Mouse (Mus musculus): ENCODE data around the gene Stx18. TPM values are rescaled to one million over a fixed set of nuclear protein-coding genes. Genes with fewer than 3 reads are reported as not detected.

The Stx18 gene
- polyA plus RNA-seq, 1 experiment, result 2.3 TPM

DNA sequence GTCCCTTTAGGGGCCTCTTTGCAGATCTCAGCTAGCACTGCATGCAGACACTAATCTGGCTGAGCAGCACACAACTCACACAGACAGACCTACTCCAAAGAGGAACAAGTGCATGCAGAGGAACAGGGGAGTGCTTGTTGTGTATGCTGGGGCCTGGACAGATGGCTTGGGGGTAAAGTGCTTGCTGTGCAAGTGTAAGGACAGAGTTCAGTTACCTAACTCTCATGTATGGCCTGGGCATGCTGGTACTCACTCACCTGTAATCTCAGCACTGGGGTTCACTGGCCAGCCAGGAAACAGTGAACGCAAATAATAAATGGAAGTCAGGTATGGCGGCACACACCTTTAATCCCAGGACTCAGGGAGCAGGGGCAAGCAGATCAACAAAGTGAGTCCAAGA, 76.0 kb downstream of the Stx18 start:
- Histone ChIP-seq H3K4me1 (ENCODE audit: control insufficient read depth) (no peaks in the 10 kb centered on the region), H3K27me3 (ENCODE audit: control insufficient read depth) (no peaks in the 10 kb centered on the region), H3K4me3 (replicated peaks) (no peak overlapping the region), H3K9me3 (ENCODE audit: control insufficient read depth, low read length) (no peaks in the 10 kb centered on the region), H3K36me3 (ENCODE audit: control insufficient read depth) (peaks cover 31% of the 10 kb centered on the region)
- TF ChIP-seq TAL1 (IDR thresholded peaks at IDR 0.05; ENCODE audit: low read length) (no peak), GATA1 (IDR thresholded peaks at IDR 0.05; ENCODE audit: low read length) (no peak)

GRCm38 (mm10) chr5:38117056-38117455, 78.5 kb downstream of the Stx18 start:
- Histone ChIP-seq H3K27me3 (ENCODE audit: control insufficient read depth) (no peaks in the 10 kb centered on the region), H3K9me3 (ENCODE audit: control insufficient read depth, low read length) (no peaks in the 10 kb centered on the region), H3K36me3 (ENCODE audit: control insufficient read depth) (peaks cover 27% of the 10 kb centered on the region), H3K4me3 (replicated peaks) (no peak overlapping the region), H3K4me1 (ENCODE audit: control insufficient read depth) (no peaks in the 10 kb centered on the region)
- TF ChIP-seq GATA1 (IDR thresholded peaks at IDR 0.05; ENCODE audit: low read length) (no peak), TAL1 (IDR thresholded peaks at IDR 0.05; ENCODE audit: low read length) (no peak)

DNA sequence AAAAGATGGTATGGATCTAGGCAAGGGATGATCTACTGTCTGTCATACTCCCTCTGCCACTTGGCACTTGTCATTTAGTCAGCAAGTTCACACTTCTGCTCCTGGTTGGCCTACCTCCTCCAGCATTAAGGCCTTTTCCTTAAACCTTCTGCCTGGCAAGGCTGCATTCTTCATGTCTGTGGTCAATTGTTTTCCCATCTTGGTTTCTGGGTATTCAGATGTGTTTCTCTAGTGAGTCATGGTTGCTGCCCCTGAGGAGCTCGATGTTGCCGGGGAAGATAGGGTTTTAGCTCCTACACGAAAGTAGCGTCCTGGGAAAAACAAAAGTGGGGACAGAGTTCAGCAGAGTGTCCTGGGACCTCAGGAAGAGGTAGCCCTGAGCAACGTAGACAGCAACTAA, 80.7 kb downstream of the Stx18 start:
- Histone ChIP-seq H3K36me3 (ENCODE audit: control insufficient read depth) (peaks cover 33% of the 10 kb centered on the region), H3K9me3 (ENCODE audit: control insufficient read depth, low read length) (no peaks in the 10 kb centered on the region)
- TF ChIP-seq GATA1 (IDR thresholded peaks at IDR 0.05; ENCODE audit: low read length) (no peak), TAL1 (IDR thresholded peaks at IDR 0.05; ENCODE audit: low read length) (no peak)

GRCm38 (mm10) chr5:38121699-38122098, 83.2 kb downstream of the Stx18 start:
- Histone ChIP-seq H3K27me3 (ENCODE audit: control insufficient read depth) (no peaks in the 10 kb centered on the region), H3K4me3 (replicated peaks) (no peak overlapping the region), H3K36me3 (ENCODE audit: control insufficient read depth) (peaks cover 23% of the 10 kb centered on the region), H3K4me1 (ENCODE audit: control insufficient read depth) (no peaks in the 10 kb centered on the region), H3K9me3 (ENCODE audit: control insufficient read depth, low read length) (no peaks in the 10 kb centered on the region)
- TF ChIP-seq GATA1 (IDR thresholded peaks at IDR 0.05; ENCODE audit: low read length) (no peak), TAL1 (IDR thresholded peaks at IDR 0.05; ENCODE audit: low read length) (no peak)

More for the DNA sequence above, 80.7 kb downstream of the Stx18 start:
- no peak overlapping the region for H3K4me3 ChIP-seq (replicated peaks)
- H3K4me1 ChIP-seq (ENCODE audit: control insufficient read depth), result no peaks in the 10 kb centered on the region
- no peaks in the 10 kb centered on the region for H3K27me3 ChIP-seq (ENCODE audit: control insufficient read depth)

- Histone ChIP-seq H3K9me3 (ENCODE audit: control insufficient read depth, low read length) (peaks cover 3% of the 10 kb centered on the region), H3K36me3 (ENCODE audit: control insufficient read depth) (peaks cover 17% of the 10 kb centered on the region), H3K4me1 (ENCODE audit: control insufficient read depth) (no peaks in the 10 kb centered on the region), H3K27me3 (ENCODE audit: control insufficient read depth) (no peaks in the 10 kb centered on the region), H3K4me3 (replicated peaks) (no peak overlapping the region)
- no peak for TF ChIP-seq GATA1 (IDR thresholded peaks at IDR 0.05; ENCODE audit: low read length)
- no peak for TF ChIP-seq TAL1 (IDR thresholded peaks at IDR 0.05; ENCODE audit: low read length)
Measured at GRCm38 (mm10) chr5:38126519-38127306, 88.2 kb downstream of the Stx18 start.

- no peak overlapping the region for H3K4me3 ChIP-seq (replicated peaks)
- peaks cover 6% of the 10 kb centered on the region for H3K9me3 ChIP-seq (ENCODE audit: control insufficient read depth, low read length)
- H3K4me1 ChIP-seq (ENCODE audit: control insufficient read depth), result no peaks in the 10 kb centered on the region
- no peaks in the 10 kb centered on the region for H3K27me3 ChIP-seq (ENCODE audit: control insufficient read depth)
- peaks cover 12% of the 10 kb centered on the region for H3K36me3 ChIP-seq (ENCODE audit: control insufficient read depth)
- TF ChIP-seq GATA1 (IDR thresholded peaks at IDR 0.05; ENCODE audit: low read length), result no peak
- no peak for TF ChIP-seq TAL1 (IDR thresholded peaks at IDR 0.05; ENCODE audit: low read length)
Measured at GRCm38 (mm10) chr5:38129339-38129738, 90.8 kb downstream of the Stx18 start.

DNA sequence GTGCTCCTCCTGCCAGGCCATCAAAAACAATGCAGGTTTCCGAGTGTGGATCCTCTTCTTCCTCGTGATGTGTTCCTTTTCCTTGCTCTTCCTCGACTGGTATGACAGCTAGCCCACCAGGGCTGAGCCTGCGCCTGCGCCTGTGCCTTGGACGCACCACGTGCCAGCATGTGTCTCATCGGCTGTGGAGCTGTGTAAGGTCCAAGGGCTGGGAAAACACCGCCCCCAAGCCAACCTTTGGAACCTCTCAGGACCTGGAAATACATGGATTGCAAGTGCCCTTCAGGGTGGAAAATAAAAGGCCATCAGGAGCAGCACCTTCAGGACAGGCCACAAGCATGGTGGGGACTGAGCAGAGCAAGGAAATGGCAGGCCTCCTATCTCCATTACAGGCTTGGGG, 97.7 kb downstream of the Stx18 start:
- Histone ChIP-seq H3K4me3 (replicated peaks) (no peak overlapping the region), H3K36me3 (ENCODE audit: control insufficient read depth) (no peaks in the 10 kb centered on the region; the same call in 1 of the 2 replicates), H3K9me3 (ENCODE audit: control insufficient read depth, low read length) (peaks cover 2% of the 10 kb centered on the region), H3K27me3 (ENCODE audit: control insufficient read depth) (no peaks in the 10 kb centered on the region), H3K4me1 (ENCODE audit: control insufficient read depth) (no peaks in the 10 kb centered on the region; the same call in none of the 2 replicates)
- TF ChIP-seq TAL1 (IDR thresholded peaks at IDR 0.05; ENCODE audit: low read length), result no peak
- TF ChIP-seq GATA1 (IDR thresholded peaks at IDR 0.05; ENCODE audit: low read length), result no peak

DNA sequence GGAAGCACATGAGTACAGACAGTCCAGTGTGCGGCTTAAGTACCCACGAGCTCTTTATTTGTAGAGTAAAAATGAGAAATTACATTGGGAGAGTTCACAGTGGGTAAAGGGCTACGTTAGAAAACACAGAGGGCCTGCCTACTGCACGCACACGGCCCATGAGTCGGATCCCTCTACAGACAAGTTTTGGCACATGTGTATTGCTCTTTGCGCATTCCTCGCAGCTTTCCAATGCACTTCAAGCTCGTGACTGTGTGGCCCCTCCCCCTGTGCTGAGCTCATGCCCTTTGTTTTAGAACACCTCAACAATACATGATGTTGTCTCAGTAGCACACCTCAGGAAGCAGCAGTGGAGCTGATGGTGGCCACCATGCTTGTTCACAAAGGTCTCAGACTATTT, 98.6 kb downstream of the Stx18 start:
- no peak for TF ChIP-seq GATA1 (IDR thresholded peaks at IDR 0.05; ENCODE audit: low read length)
- no peak for TF ChIP-seq TAL1 (IDR thresholded peaks at IDR 0.05; ENCODE audit: low read length)
- Histone ChIP-seq H3K4me3 (replicated peaks) (no peak overlapping the region), H3K27me3 (ENCODE audit: control insufficient read depth) (no peaks in the 10 kb centered on the region), H3K9me3 (ENCODE audit: control insufficient read depth, low read length) (peaks cover 2% of the 10 kb centered on the region), H3K36me3 (ENCODE audit: control insufficient read depth) (no peaks in the 10 kb centered on the region; the same call in 1 of the 2 replicates), H3K4me1 (ENCODE audit: control insufficient read depth) (no peaks in the 10 kb centered on the region; the same call in none of the 2 replicates)

- no peaks in the 10 kb centered on the region; the same call in none of the 2 replicates for H3K4me1 ChIP-seq (ENCODE audit: control insufficient read depth)
- no peak for TF ChIP-seq GATA1 (IDR thresholded peaks at IDR 0.05; ENCODE audit: low read length)
- TF ChIP-seq TAL1 (IDR thresholded peaks at IDR 0.05; ENCODE audit: low read length), result no peak
Measured at GRCm38 (mm10) chr5:38140893-38141292, 102.4 kb downstream of the Stx18 start.

More at GRCm38 (mm10) chr5:38140893-38141292, 102.4 kb downstream of the Stx18 start:
- no peaks in the 10 kb centered on the region for H3K27me3 ChIP-seq (ENCODE audit: control insufficient read depth)
- H3K9me3 ChIP-seq (ENCODE audit: control insufficient read depth, low read length), result no peaks in the 10 kb centered on the region
- no peaks in the 10 kb centered on the region; the same call in 1 of the 2 replicates for H3K36me3 ChIP-seq (ENCODE audit: control insufficient read depth)
- no peak overlapping the region for H3K4me3 ChIP-seq (replicated peaks)
